Mouse (Mus musculus): ENCODE results near the gene Ikbke. TPM values are rescaled to one million over a fixed set of nuclear protein-coding genes. Genes with fewer than 3 reads are reported as not detected.
A peak's percentile ranks its signal among the peaks of the same experiment; 100 is the strongest.

Gene Ikbke
- polyA plus RNA-seq, 1 experiment from 2014 or later, result 1.5 TPM

- no peak overlapping the region for H3K4me2 ChIP-seq (ENCODE audit: low read depth, severe bottlenecking)
- H3K27me3 ChIP-seq (ENCODE audit: control insufficient read depth, insufficient read depth, low read length), result no peaks in the 10 kb centered on the region
- WGBS, result 7% methylated on average over 5 of the region's 5 CpGs
- H3K9ac ChIP-seq (ENCODE audit: low read length), result no peak overlapping the region
- H3K4me1 ChIP-seq (ENCODE audit: control insufficient read depth, insufficient read depth, low read length), result no peaks in the 10 kb centered on the region
- no peak overlapping the region for H3K4me3 ChIP-seq (ENCODE audit: low read depth, low read length)
- 0 out of 2 replicates have a peak, but pooled peaks have one; percentile 17 for ATAC-seq (ENCODE audit: insufficient number of reproducible peaks, low FRiP score, low TSS enrichment, low read depth)
- no peaks in the 10 kb centered on the region for H3K36me3 ChIP-seq (ENCODE audit: control insufficient read depth, insufficient read depth, low read length)
- H3K27ac ChIP-seq (replicated peaks; ENCODE audit: low read depth, low read length), result no peak overlapping the region
- no peaks in the 10 kb centered on the region for H3K9me3 ChIP-seq (ENCODE audit: control insufficient read depth, low read length)
- peak; percentile 82 for DNase-seq (ENCODE audit: low spot score)
Measured at GRCm38 (mm10) chr1:131207531-131207930, 71.9 kb downstream of the Ikbke start.

- H3K36me3 ChIP-seq (ENCODE audit: control insufficient read depth, insufficient read depth, low read length), result no peaks in the 10 kb centered on the region
- no peak for DNase-seq (ENCODE audit: low spot score)
- no peaks in the 10 kb centered on the region for H3K27me3 ChIP-seq (ENCODE audit: control insufficient read depth, insufficient read depth, low read length)
- H3K9me3 ChIP-seq (ENCODE audit: control insufficient read depth, low read length), result no peaks in the 10 kb centered on the region
- H3K4me1 ChIP-seq (ENCODE audit: control insufficient read depth, insufficient read depth, low read length), result no peaks in the 10 kb centered on the region
- no peak overlapping the region for H3K27ac ChIP-seq (replicated peaks; ENCODE audit: low read depth, low read length)
- no peak overlapping the region for H3K4me2 ChIP-seq (ENCODE audit: low read depth, severe bottlenecking)
- H3K4me3 ChIP-seq (ENCODE audit: low read depth, low read length), result no peak overlapping the region
- no peak overlapping the region for H3K9ac ChIP-seq (ENCODE audit: low read length)
- no peak for ATAC-seq (ENCODE audit: insufficient number of reproducible peaks, low FRiP score, low TSS enrichment, low read depth)
- 85% methylated on average over 5 of the region's 5 CpGs for WGBS
Measured at GRCm38 (mm10) chr1:131206342-131206741, 73.1 kb downstream of the Ikbke start.

- no peaks in the 10 kb centered on the region for H3K36me3 ChIP-seq (ENCODE audit: control insufficient read depth, insufficient read depth, low read length)
- no peaks in the 10 kb centered on the region; the same call in none of the 2 replicates for H3K4me1 ChIP-seq (ENCODE audit: control insufficient read depth, insufficient read depth, low read length)
- no peaks in the 10 kb centered on the region for H3K9me3 ChIP-seq (ENCODE audit: control insufficient read depth, low read length)
- H3K4me3 ChIP-seq (ENCODE audit: low read depth, low read length), result no peak overlapping the region
- H3K27ac ChIP-seq (replicated peaks; ENCODE audit: low read depth, low read length), result no peak overlapping the region
- no peak overlapping the region for H3K4me2 ChIP-seq (ENCODE audit: low read depth, severe bottlenecking)
- WGBS, result 83% methylated on average over 8 of the region's 8 CpGs
- H3K27me3 ChIP-seq (ENCODE audit: control insufficient read depth, insufficient read depth, low read length), result no peaks in the 10 kb centered on the region
- no peak overlapping the region for H3K9ac ChIP-seq (ENCODE audit: low read length)
- DNase-seq (ENCODE audit: low spot score), result no peak
- ATAC-seq (ENCODE audit: insufficient number of reproducible peaks, low FRiP score, low TSS enrichment, low read depth), result no peak
Measured at GRCm38 (mm10) chr1:131204461-131204860, 74.9 kb downstream of the Ikbke start.

Other genes starting within 250 kb of the Ikbke start
- gene Mapkapk2, start 181.8 kb downstream of the Ikbke start, polyA plus RNA-seq (2014; fragmentation: Nextera tagmentation; extraction: Ambion mirVana), result 43.5 and 47.6 TPM in 2 replicates
- 4.2 and 5.7 TPM in 2 replicates for gene Dyrk3, start 141.3 kb downstream of the Ikbke start, polyA plus RNA-seq (2014; fragmentation: Nextera tagmentation; extraction: Ambion mirVana)
- gene Eif2d, start 126.4 kb downstream of the Ikbke start, polyA plus RNA-seq (2014; fragmentation: Nextera tagmentation; extraction: Ambion mirVana), result 70.3 and 72.3 TPM in 2 replicates
- 1.2 and 1.4 TPM in 2 replicates for gene Rassf5, start 34.3 kb downstream of the Ikbke start, polyA plus RNA-seq (2014; fragmentation: Nextera tagmentation; extraction: Ambion mirVana)
- 18.1 and 19.5 TPM in 2 replicates for gene Srgap2, start 247.7 kb upstream of the Ikbke start, polyA plus RNA-seq (2014; fragmentation: Nextera tagmentation; extraction: Ambion mirVana)
- gene Fam72a, start 248.3 kb upstream of the Ikbke start, polyA plus RNA-seq (2014; fragmentation: Nextera tagmentation; extraction: Ambion mirVana), result 3.9 and 4.3 TPM in 2 replicates